In genomic region chr13:63430681-63431029, GRCm38 (mm10) we compare ENCODE assay signal across 8 mouse cellular contexts.
DNase-seq lines count a peak whose midpoint lies in the region; ATAC-seq and TF ChIP-seq lines count a peak whose summit lies in the region.

No protein-coding gene starts in this region.

- peak overlapping the region; percentile 54 for H3K9ac ChIP-seq in CH12.LX (ENCODE audit: insufficient read depth, low read depth)
- H3K9ac ChIP-seq in embryonic facial prominence, embryonic 15.5 days, result peak overlapping the region; percentile 55; the same call in 1 of the 2 replicates

- in situ Hi-C loops in CH12.LX (cut with MboI; ENCODE audit: low pct_ligation_motif_present, low pct_unique_long_range_greater_than_20kb, low sequenced_read_pairs), result no loop called here

- peaks cover 8% of the 10 kb centered on the region; the same call in 1 of the 2 replicates for H3K4me1 ChIP-seq in heart, embryonic 10.5 days
- peaks cover 12 to 27% of the 10 kb centered on the region in 2 experiments; a peak in 3 of 4 replicates for H3K4me1 ChIP-seq in CH12.LX (ENCODE audit: control insufficient read depth in 1 of 2, insufficient read depth in 2 of 2)
- H3K4me1 ChIP-seq in embryonic facial prominence, embryonic 15.5 days, result 0 out of 2 replicates have a peak, but pooled peaks cover 14% of the 10 kb centered on the region
- H3K4me1 ChIP-seq in limb, embryonic 10.5 days, result peaks cover 15% of the 10 kb centered on the region
- H3K4me1 ChIP-seq in olfactory bulb, adult 2 months (ENCODE audit: control insufficient read depth, insufficient read depth, low read length), result peaks cover 3% of the 10 kb centered on the region; the same call in 1 of the 2 replicates

- no peak for TF ChIP-seq POLR2A in CH12.LX (IDR thresholded peaks at IDR 0.05; ENCODE audit: low read depth, low read length)
- no peak for TF ChIP-seq POLR2A in olfactory bulb, adult 2 months (IDR thresholded peaks at IDR 0.05; ENCODE audit: insufficient read depth, low read depth, low read length)

- no peaks in the 10 kb centered on the region for H3K36me3 ChIP-seq in heart, embryonic 10.5 days
- H3K36me3 ChIP-seq in CH12.LX (replicated peaks in 1 of 2; ENCODE audit: control insufficient read depth in 1 of 2, insufficient read depth in 1 of 2, low read length in 1 of 2), result no peaks in the 10 kb centered on the region
- no peaks in the 10 kb centered on the region for H3K36me3 ChIP-seq in embryonic facial prominence, embryonic 15.5 days
- no peaks in the 10 kb centered on the region for H3K36me3 ChIP-seq in limb, embryonic 10.5 days

- no peaks in the 10 kb centered on the region for H3K9me3 ChIP-seq in heart, embryonic 10.5 days
- no peaks in the 10 kb centered on the region for H3K9me3 ChIP-seq in CH12.LX (replicated peaks; ENCODE audit: low read length)
- no peaks in the 10 kb centered on the region for H3K9me3 ChIP-seq in embryonic facial prominence, embryonic 15.5 days (replicated peaks)
- no peaks in the 10 kb centered on the region for H3K9me3 ChIP-seq in limb, embryonic 10.5 days (replicated peaks)

- 0% methylated on average over 4 of the region's 4 CpGs for WGBS in heart, embryonic 10.5 days
- 0% methylated on average over 4 of the region's 4 CpGs for WGBS in embryonic facial prominence, embryonic 15.5 days
- 0% methylated on average over 4 of the region's 4 CpGs for WGBS in limb, embryonic 10.5 days
- 0% methylated on average over 4 of the region's 4 CpGs for WGBS in olfactory bulb, adult 2 months

- peak overlapping the region; percentile 97 for H3K27ac ChIP-seq in heart, embryonic 10.5 days
- peak overlapping the region; percentile 12 for H3K27ac ChIP-seq in CH12.LX (ENCODE audit: insufficient read depth, low read depth)
- peak overlapping the region; percentile 97 for H3K27ac ChIP-seq in embryonic facial prominence, embryonic 15.5 days (replicated peaks)
- H3K27ac ChIP-seq in limb, embryonic 10.5 days, result peak overlapping the region; percentile 97
- peak overlapping the region; percentile 30; the same call in 1 of the 2 replicates for H3K27ac ChIP-seq in olfactory bulb, adult 2 months (ENCODE audit: insufficient read depth, low read depth, low read length)

- TF ChIP-seq RAD21 in CH12.LX (IDR thresholded peaks at IDR 0.05; ENCODE audit: low read depth, low read length), result no peak

- no peak for TF ChIP-seq CTCF in CH12.LX (conservative IDR thresholded peaks at IDR 0.05 in 1 of 2, IDR thresholded peaks at IDR 0.05 in 1 of 2; ENCODE audit: low read depth in 2 of 2, low read length in 2 of 2)
- no peak for TF ChIP-seq CTCF in olfactory bulb, adult 2 months (IDR thresholded peaks at IDR 0.05; ENCODE audit: insufficient read depth, low read depth, low read length)

- TF ChIP-seq EP300 in CH12.LX (IDR thresholded peaks at IDR 0.05; ENCODE audit: low read length), result no peak

- dilution Hi-C loops in CH12.LX (cut with MboI; ENCODE audit: extremely low pct_ligation_motif_present, extremely low pct_unique_long_range_greater_than_20kb, low sequenced_read_pairs), result no loop called here

- DNase-seq in heart, embryonic 10.5 days (ENCODE audit: low spot score), result peak; percentile 87
- DNase-seq in heart, adult 18-20 months, result no peak
- peak; percentile 67 for DNase-seq in CH12.LX (ENCODE audit: extremely low read depth)
- DNase-seq in limb, embryonic 10.5 days (ENCODE audit: low spot score), result no peak
- DNase-seq in urinary bladder, adult 2 months (ENCODE audit: low spot score), result no peak
- DNase-seq in layer of hippocampus, adult 11-12 months (ENCODE audit: low spot score), result no peak

- peaks cover 2% of the 10 kb centered on the region; the same call in 1 of the 2 replicates for H3K79me2 ChIP-seq in CH12.LX (replicated peaks; ENCODE audit: control insufficient read depth, extremely low read depth, insufficient read depth, poor library complexity, severe bottlenecking)

- ATAC-seq in embryonic facial prominence, embryonic 15.5 days (ENCODE audit: insufficient number of reproducible peaks, low FRiP score, low TSS enrichment, low read depth), result peak; percentile 44; the same call in 1 of the 2 replicates

- H3K4me3 ChIP-seq in heart, embryonic 10.5 days, result peak overlapping the region; percentile 75
- peak overlapping the region; percentile 45 to 65 (median 57) for H3K4me3 ChIP-seq in CH12.LX (replicated peaks in 1 of 3; ENCODE audit: low read depth in 2 of 3, low read length in 2 of 3, poor library complexity in 1 of 3)
- H3K4me3 ChIP-seq in embryonic facial prominence, embryonic 15.5 days (replicated peaks), result peak overlapping the region; percentile 55
- peak overlapping the region; percentile 70 for H3K4me3 ChIP-seq in limb, embryonic 10.5 days
- H3K4me3 ChIP-seq in olfactory bulb, adult 2 months (ENCODE audit: insufficient read depth, low read depth, low read length), result peak overlapping the region; percentile 99

- peak overlapping the region; percentile 65 for H3K4me2 ChIP-seq in CH12.LX (ENCODE audit: insufficient read depth, low read depth, poor library complexity, severe bottlenecking)
- peak overlapping the region; percentile 55 for H3K4me2 ChIP-seq in embryonic facial prominence, embryonic 15.5 days (replicated peaks)

- H3K27me3 ChIP-seq in heart, embryonic 10.5 days (ENCODE audit: insufficient read depth, poor library complexity, severe bottlenecking), result no peaks in the 10 kb centered on the region
- H3K27me3 ChIP-seq in CH12.LX (replicated peaks), result no peaks in the 10 kb centered on the region
- no peaks in the 10 kb centered on the region for H3K27me3 ChIP-seq in embryonic facial prominence, embryonic 15.5 days
- no peaks in the 10 kb centered on the region for H3K27me3 ChIP-seq in limb, embryonic 10.5 days (ENCODE audit: low read depth, poor library complexity, severe bottlenecking)

TF ChIP-seq in CH12.LX, 34 proteins besides CTCF, POLR2A, EP300 and RAD21:
- TF ChIP-seq UBTF (IDR thresholded peaks at IDR 0.05; ENCODE audit: low read depth, low read length), result 0 out of 2 replicates have a peak, but pooled peaks have one; percentile 7
- no peak for TF ChIP-seq MYC (IDR thresholded peaks at IDR 0.05; ENCODE audit: low read depth, low read length)
TF ChIP-seq in CH12.LX: peak in this region for 1.

Comparison
In these comparisons a context has a peak if more than half of its experiments do, and no peak if none do; other contexts are left out.
1. DNase-seq: peak in heart, embryonic 10.5 days (single experiment) and CH12.LX (single experiment); none in heart, adult 18-20 months (0 of 2), limb, embryonic 10.5 days (single experiment), urinary bladder, adult 2 months (single experiment) and layer of hippocampus, adult 11-12 months (single experiment).
2. H3K27ac ChIP-seq: peak in every context shown above with its lines; median percentile 97 in heart, embryonic 10.5 days; 97 in embryonic facial prominence, embryonic 15.5 days; 97 in limb, embryonic 10.5 days; 30 in olfactory bulb, adult 2 months; 12 in CH12.LX.
3. Peak in every context shown above with its lines, with median percentiles within 50 percentile points of each other: H3K4me3 ChIP-seq.